Mouse (Mus musculus) kidney, postnatal 4 days (tissue): ENCODE results near the gene Esp15.
"Not testable (repeated sequence)": the region's sequence is repeated elsewhere in the genome, so short reads cannot be mapped to it uniquely, and the experiment has no call there.

Experiments
- DNase-seq, 2 experiments: peaks; one replicate each; pipeline ENCODE4 v3.0.0; 2021; ENCODE audit warnings: mixed read lengths in 2 of 2

Gene Esp15

GRCm38 (mm10) chr17:39640654-39641053 is at the start of gene Esp15:
TSS of gene Esp15 (plus strand) at chr17:39640954.
- not testable (repeated sequence) for DNase-seq

- DNase-seq = no peak
These were observed 49.2 kb upstream of the Esp15 start for GRCm38 (mm10) chr17:39591550-39591949.
